Mouse (Mus musculus) ES-Bruce4 (cell line): ENCODE measurements around the gene Syne3. TPM values are rescaled to one million over a fixed set of nuclear protein-coding genes. Genes with fewer than 3 reads are reported as not detected.
A peak's percentile ranks its signal among the peaks of the same experiment; 100 is the strongest.

Experiments
- H3K27ac ChIP-seq: 2 replicates; pipeline ENCODE4 v1.5.1; 2012; ENCODE audit warnings: low read length, inconsistent platforms; ENCODE audit not compliant: insufficient read depth
- H3K27me3 ChIP-seq: 2 replicates; pipeline ENCODE4 v1.6.1; 2012; ENCODE audit warnings: mild to moderate bottlenecking, low read length, inconsistent platforms; ENCODE audit not compliant: control insufficient read depth, poor library complexity, insufficient read depth, severe bottlenecking
- H3K36me3 ChIP-seq: 2 replicates; pipeline ENCODE4 v1.6.1; 2012; ENCODE audit warnings: inconsistent platforms, mild to moderate bottlenecking, low read length, moderate library complexity; ENCODE audit not compliant: control insufficient read depth, poor library complexity, insufficient read depth, severe bottlenecking
- H3K4me1 ChIP-seq: one replicate; pipeline ENCODE4 v1.8.1; 2011; ENCODE audit warnings: low read length; ENCODE audit not compliant: control insufficient read depth, insufficient read depth
- H3K4me3 ChIP-seq: 2 replicates; pipeline ENCODE4 v1.5.1; 2011; ENCODE audit warnings: low read depth, mild to moderate bottlenecking, low read length
- H3K9ac ChIP-seq: 2 replicates; pipeline ENCODE4 v1.6.1; 2012; ENCODE audit warnings: low read depth, mild to moderate bottlenecking, inconsistent platforms; ENCODE audit not compliant: poor library complexity, severe bottlenecking
- H3K9me3 ChIP-seq: replicated peaks from 2 replicates; pipeline ENCODE4 v1.6.1; 2012; ENCODE audit warnings: mild to moderate bottlenecking, low read length, inconsistent platforms; ENCODE audit not compliant: control insufficient read depth, poor library complexity, insufficient read depth, severe bottlenecking
- CTCF ChIP-seq: IDR thresholded peaks from one replicate; pipeline ENCODE4 v1.8.1; 2011; ENCODE audit warnings: low read depth, low read length
- EP300 ChIP-seq: IDR thresholded peaks from 2 replicates; pipeline ENCODE4 v1.6.1; 2011; ENCODE audit warnings: low read depth, low read length; ENCODE audit not compliant: insufficient read depth
- POLR2A ChIP-seq: IDR thresholded peaks from one replicate; pipeline ENCODE4 v1.8.1; 2011; ENCODE audit warnings: low read length; ENCODE audit not compliant: insufficient read depth
- polyA plus RNA-seq: library from polyadenylated mRNA; stranded (reverse); fragments of >200 nt; gene quantifications from 2 replicates; pipeline ENCODE4 v1.2.4, GENCODE M21; 2011; ENCODE audit warnings: low read depth; ENCODE audit not compliant: missing spikeins, insufficient read depth, insufficient read length

The Syne3 gene
- polyA plus RNA-seq: 1.2 and 1.9 TPM in 2 replicates

- Histone ChIP-seq H3K36me3 (no peaks in the 10 kb centered on the region), H3K9ac (peak within 1 kb of the TSS; percentile 47), H3K9me3 (no peaks in the 10 kb centered on the region), H3K27me3 (no peaks in the 10 kb centered on the region), H3K27ac (no peak within 1 kb of the TSS), H3K4me3 (peak within 1 kb of the TSS; percentile 83), H3K4me1 (peaks cover 9% of the 10 kb centered on the region)
- TF ChIP-seq POLR2A: no peak
- TF ChIP-seq CTCF: no peak
- TF ChIP-seq EP300: no peak
These were observed at the start of gene Syne3 for GRCm38 (mm10) chr12:105009370-105010212. Gene Syne3, minus strand, starts transcription at chr12:105009809.

DNA sequence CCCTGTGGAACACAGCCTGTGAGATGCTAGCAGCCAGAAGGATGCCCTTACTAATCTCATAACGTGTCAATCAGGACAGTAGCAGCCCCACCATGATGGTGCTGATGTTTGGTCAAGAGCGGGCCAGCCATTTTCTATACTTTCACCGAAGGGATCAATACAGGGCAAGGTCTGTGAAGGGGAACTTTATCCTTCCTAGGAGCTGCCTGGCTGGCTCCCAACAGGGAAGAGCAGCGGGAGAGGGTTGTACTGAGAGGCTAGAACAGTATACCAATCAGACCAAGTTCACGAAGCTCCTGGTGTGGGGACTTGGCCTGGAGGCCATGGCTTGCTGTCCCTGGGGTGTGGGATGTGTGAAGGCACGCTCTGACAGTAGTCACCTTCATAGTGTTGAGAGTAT lies 45.7 kb upstream of the Syne3 start:
- Histone ChIP-seq H3K9ac (no peak overlapping the region), H3K36me3 (no peaks in the 10 kb centered on the region), H3K9me3 (no peaks in the 10 kb centered on the region), H3K27me3 (no peaks in the 10 kb centered on the region), H3K27ac (no peak overlapping the region), H3K4me1 (no peaks in the 10 kb centered on the region), H3K4me3 (no peak overlapping the region)
- TF ChIP-seq EP300: no peak
- no peak for TF ChIP-seq POLR2A
- no peak for TF ChIP-seq CTCF

DNA sequence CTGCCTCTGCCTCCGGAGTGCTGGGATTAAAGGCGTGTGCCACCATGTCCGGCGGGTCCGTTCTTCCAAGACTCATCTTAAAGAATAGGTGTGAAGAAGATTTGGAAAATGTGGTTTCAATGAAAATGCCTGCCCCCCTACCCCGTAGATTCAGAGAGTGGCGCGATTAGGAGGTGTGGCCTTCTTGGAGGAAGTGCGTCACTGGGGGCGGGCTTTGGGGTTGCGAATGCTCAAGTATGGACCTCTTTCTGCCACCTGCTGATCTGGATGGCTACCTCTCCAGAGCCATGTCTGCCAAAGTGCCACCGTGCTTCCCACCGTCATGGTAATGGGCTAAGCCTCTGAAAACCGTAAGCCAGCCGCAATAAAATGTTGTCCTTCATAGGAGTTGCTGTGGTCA lies 44.4 kb upstream of the Syne3 start:
- no peaks in the 10 kb centered on the region for H3K9me3 ChIP-seq
- peak overlapping the region; percentile 71 for H3K4me3 ChIP-seq
- H3K9ac ChIP-seq: peak overlapping the region; percentile 49; the same call in 1 of the 2 replicates
- no peaks in the 10 kb centered on the region for H3K4me1 ChIP-seq
- no peaks in the 10 kb centered on the region for H3K36me3 ChIP-seq
- H3K27me3 ChIP-seq: no peaks in the 10 kb centered on the region
- TF ChIP-seq EP300 (no peak), CTCF (no peak), POLR2A (no peak)
- H3K27ac ChIP-seq: no peak overlapping the region

DNA sequence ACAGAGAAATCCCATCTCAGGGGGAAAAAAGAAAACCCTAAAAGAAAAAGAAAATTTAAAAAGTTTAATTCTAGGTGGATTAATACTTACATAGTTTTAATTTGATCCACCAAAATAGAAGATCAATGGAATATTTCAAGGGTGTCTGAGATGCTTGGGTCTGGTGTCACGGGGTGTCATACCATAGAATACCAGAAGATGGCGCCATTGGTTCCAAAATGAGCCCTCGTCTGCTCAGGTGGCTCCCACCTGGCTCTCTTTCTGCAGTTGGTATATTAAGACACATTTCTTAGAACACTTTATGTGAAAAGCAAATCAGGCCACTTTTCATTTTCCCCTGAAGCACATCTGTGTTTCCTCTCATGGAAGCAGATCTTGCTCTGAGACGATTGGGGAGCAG lies 41.3 kb upstream of the Syne3 start:
- no peaks in the 10 kb centered on the region for H3K27me3 ChIP-seq
- no peak for TF ChIP-seq EP300
- TF ChIP-seq CTCF: peak; percentile 83

DNA sequence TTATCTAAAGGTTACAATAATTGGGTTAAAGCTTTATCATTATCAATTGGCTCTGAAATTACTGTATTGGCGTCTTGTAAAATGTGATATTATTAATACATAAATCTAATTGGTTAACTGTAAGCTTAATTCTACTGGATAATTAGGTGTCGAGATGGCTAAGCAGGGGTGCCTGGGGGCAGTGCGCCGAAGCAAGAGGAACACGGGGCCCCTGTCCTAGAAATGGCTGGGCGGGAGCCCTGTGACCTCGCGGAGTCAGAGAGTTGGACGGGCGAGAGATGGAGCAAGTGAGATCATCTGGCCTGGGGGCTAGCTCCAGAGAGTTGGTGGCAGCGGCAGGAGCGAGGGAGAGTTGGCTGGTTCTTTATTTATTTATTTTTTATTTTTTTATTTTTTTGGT lies 40.2 kb upstream of the Syne3 start:
- H3K36me3 ChIP-seq: no peaks in the 10 kb centered on the region
- peak overlapping the region; percentile 10; the same call in 1 of the 2 replicates for H3K9ac ChIP-seq
- no peaks in the 10 kb centered on the region for H3K4me1 ChIP-seq
- H3K9me3 ChIP-seq: no peaks in the 10 kb centered on the region
- H3K27ac ChIP-seq: no peak overlapping the region
- TF ChIP-seq CTCF (no peak), POLR2A (no peak), EP300 (no peak)
- no peak overlapping the region for H3K4me3 ChIP-seq
- no peaks in the 10 kb centered on the region for H3K27me3 ChIP-seq

More for the DNA sequence above, 41.3 kb upstream of the Syne3 start:
- no peak overlapping the region for H3K4me3 ChIP-seq
- no peaks in the 10 kb centered on the region for H3K4me1 ChIP-seq
- H3K9ac ChIP-seq: no peak overlapping the region
- H3K9me3 ChIP-seq: no peaks in the 10 kb centered on the region
- no peak overlapping the region for H3K27ac ChIP-seq
- no peaks in the 10 kb centered on the region for H3K36me3 ChIP-seq

GRCm38 (mm10) chr12:105048301-105048863 lies 38.8 kb upstream of the Syne3 start:
- H3K9ac ChIP-seq: no peak overlapping the region
- H3K4me1 ChIP-seq: no peaks in the 10 kb centered on the region
- no peaks in the 10 kb centered on the region for H3K27me3 ChIP-seq
- no peak for TF ChIP-seq POLR2A
- TF ChIP-seq CTCF: no peak
- TF ChIP-seq EP300: no peak
- no peaks in the 10 kb centered on the region for H3K36me3 ChIP-seq
- no peak overlapping the region for H3K27ac ChIP-seq
- no peak overlapping the region for H3K4me3 ChIP-seq
- H3K9me3 ChIP-seq: no peaks in the 10 kb centered on the region
